Mouse (Mus musculus): Measurements from ENCODE around the gene Rnf133.

DNA sequence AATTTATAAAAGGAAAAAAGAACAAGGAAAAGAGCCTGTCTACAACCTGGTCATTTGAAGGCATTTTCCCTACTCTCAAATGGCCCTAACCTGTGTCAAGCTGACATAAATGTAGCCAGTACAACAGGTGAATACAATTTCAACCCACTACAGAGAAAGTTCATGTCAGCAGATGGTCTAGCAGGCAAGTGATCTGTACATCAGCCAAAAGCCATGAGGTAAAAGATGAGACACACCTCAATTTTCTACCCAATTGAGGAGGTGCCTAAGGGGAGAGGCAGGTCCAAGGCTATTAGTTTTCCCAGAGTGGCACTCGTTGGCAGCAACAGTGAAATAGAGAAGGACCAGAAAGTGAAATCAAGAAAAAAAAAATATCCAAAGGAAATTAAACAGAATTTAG, 28.1 kb upstream of the Rnf133 start:
- TF ChIP-seq CTCF (IDR thresholded peaks at IDR 0.05; ENCODE audit: low read depth, low read length) (no peak), POLR2A (IDR thresholded peaks at IDR 0.05; ENCODE audit: borderline replicate concordance, low read depth, low read length) (no peak)

Data from bone marrow macrophage, adult 2 months (primary cell).